Mouse (Mus musculus): ENCODE data around the gene Nr4a1.

DNA sequence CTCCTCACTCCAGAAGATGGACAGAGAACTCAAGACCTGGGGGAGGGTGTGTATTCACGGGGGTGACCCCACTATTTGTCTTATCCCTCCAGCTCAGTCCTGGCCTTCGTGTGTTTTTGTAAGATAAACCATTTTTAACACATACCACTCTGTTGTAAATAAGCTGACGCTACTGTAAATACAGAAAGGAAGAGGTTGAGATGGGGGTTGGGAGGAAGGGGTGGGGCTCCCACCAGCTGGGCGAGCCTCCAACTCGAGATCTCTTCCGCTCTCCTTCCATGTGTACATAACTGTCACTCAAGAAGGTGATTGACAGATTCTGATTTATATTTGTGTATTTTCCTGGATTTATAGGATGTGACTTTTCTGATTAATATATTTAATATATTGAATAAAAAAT is 20.3 kb downstream of the Nr4a1 start:
- TF ChIP-seq CTCF (IDR thresholded peaks at IDR 0.05; ENCODE audit: low read depth): no peak
- TF ChIP-seq EP300 (IDR thresholded peaks at IDR 0.05; ENCODE audit: low read depth): no peak
